Mouse (Mus musculus) spleen, adult 2 months (tissue): ENCODE results near the gene Gpr19. TPM values are rescaled to one million over a fixed set of nuclear protein-coding genes. Genes with fewer than 3 reads are reported as not detected.

ENCODE experiments used
- DNase-seq, 2 experiments: peaks; one replicate each; pipeline versions ENCODE4 v3.0.0 to v3.0.0-alpha.2; 2012 to 2021; ENCODE audit warnings: low spot score in 2 of 2, low read depth in 1 of 2
- H3K27ac ChIP-seq: fragments of 200-500 bp; 2 replicates; pipeline ENCODE4 v1.5.1; 2012; ENCODE audit warnings: low read length, inconsistent platforms; ENCODE audit not compliant: insufficient read depth
- H3K27me3 ChIP-seq: fragments of 200-500 bp; 2 replicates; pipeline ENCODE4 v1.6.1; 2012; ENCODE audit warnings: mild to moderate bottlenecking, moderate library complexity, low read length, inconsistent platforms; ENCODE audit not compliant: control insufficient read depth, insufficient read depth
- H3K36me3 ChIP-seq: fragments of 200-500 bp; 2 replicates; pipeline ENCODE4 v1.6.1; 2012; ENCODE audit warnings: mild to moderate bottlenecking, low read length, inconsistent platforms; ENCODE audit not compliant: control insufficient read depth, insufficient read depth
- H3K4me1 ChIP-seq: fragments of 200-500 bp; 2 replicates; pipeline ENCODE4 v1.6.1; 2011; ENCODE audit warnings: inconsistent platforms; ENCODE audit not compliant: control insufficient read depth, insufficient read depth, insufficient read length
- H3K4me3 ChIP-seq: fragments of 200-500 bp; 2 replicates; pipeline ENCODE4 v1.5.1; 2011; ENCODE audit warnings: mild to moderate bottlenecking, inconsistent platforms; ENCODE audit not compliant: insufficient read depth, insufficient read length; ENCODE audit errors: extremely low read depth
- CTCF ChIP-seq: fragments of 200-500 bp; IDR thresholded peaks from 2 replicates; pipeline ENCODE4 v1.5.1; 2011; ENCODE audit warnings: mild to moderate bottlenecking, inconsistent platforms; ENCODE audit not compliant: insufficient read depth, insufficient read length, insufficient replicate concordance; ENCODE audit errors: extremely low read depth
- POLR2A ChIP-seq: fragments of 200-500 bp; IDR thresholded peaks from 2 replicates; pipeline ENCODE4 v1.6.1; 2011; ENCODE audit warnings: low read depth, low read length, inconsistent platforms
- WGBS: fragments of 180-500 bp; shearing (Covaris S2); methylation state at CpG from one replicate; pipeline ENCODE4 v1.1.7; 2018; 5-methylcytosine and 5-hydroxymethylcytosine counted together
- polyA plus RNA-seq: library from polyadenylated mRNA; depleted of rRNA; stranded (reverse); fragments of >200 nt; gene quantifications from 2 replicates; pipeline ENCODE4 v1.2.3, GENCODE M21; 2012

The Gpr19 gene
- polyA plus RNA-seq, 1 experiment = 6.4 TPM

GRCm38 (mm10) chr6:134876795-134877194 is 21.6 kb downstream of the Gpr19 start:
- Histone ChIP-seq H3K4me3 (no peak overlapping the region), H3K36me3 (0 out of 2 replicates have a peak, but pooled peaks cover 2% of the 10 kb centered on the region), H3K4me1 (no peaks in the 10 kb centered on the region), H3K27me3 (no peaks in the 10 kb centered on the region), H3K27ac (no peak overlapping the region)
- 63% methylated on average over 6 of the region's 6 CpGs for WGBS
- TF ChIP-seq POLR2A = no peak
- peak; percentile 27; the same call in 1 of the 2 replicates for TF ChIP-seq CTCF
- DNase-seq = peak in 1 of 2 experiments; percentile 30

- no peak overlapping the region for H3K27ac ChIP-seq
- H3K4me3 ChIP-seq = no peak overlapping the region
- no peak for DNase-seq
- no peak for TF ChIP-seq POLR2A
- no peak for TF ChIP-seq CTCF
- no peaks in the 10 kb centered on the region for H3K4me1 ChIP-seq
- H3K27me3 ChIP-seq = no peaks in the 10 kb centered on the region
- 82% methylated on average over 2 of the region's 2 CpGs for WGBS
- peaks cover 3% of the 10 kb centered on the region; the same call in 1 of the 2 replicates for H3K36me3 ChIP-seq
Measured at GRCm38 (mm10) chr6:134873018-134873417, 25.4 kb downstream of the Gpr19 start.

- TF ChIP-seq CTCF = no peak
- peaks cover 3% of the 10 kb centered on the region; the same call in 1 of the 2 replicates for H3K36me3 ChIP-seq
- no peak overlapping the region for H3K27ac ChIP-seq
- DNase-seq = no peak
- H3K4me1 ChIP-seq = no peaks in the 10 kb centered on the region
- H3K27me3 ChIP-seq = no peaks in the 10 kb centered on the region
- WGBS = 95% methylated on average over 2 of the region's 2 CpGs
- no peak overlapping the region for H3K4me3 ChIP-seq
Measured at GRCm38 (mm10) chr6:134872236-134872635, 26.1 kb downstream of the Gpr19 start.

GRCm38 (mm10) chr6:134870887-134871286 is 27.5 kb downstream of the Gpr19 start:
- H3K36me3 ChIP-seq = peaks cover 3% of the 10 kb centered on the region; the same call in 1 of the 2 replicates
- no peak overlapping the region for H3K27ac ChIP-seq
- no peak for TF ChIP-seq POLR2A
- no peak for TF ChIP-seq CTCF
- no peak overlapping the region for H3K4me3 ChIP-seq
- no peaks in the 10 kb centered on the region for H3K27me3 ChIP-seq
- WGBS = 81% methylated on average over 4 of the region's 4 CpGs
- DNase-seq = no peak
- no peaks in the 10 kb centered on the region for H3K4me1 ChIP-seq

GRCm38 (mm10) chr6:134870209-134870742 is 28.1 kb downstream of the Gpr19 start:
- WGBS = 88% methylated on average over 12 of the region's 12 CpGs
- no peak for DNase-seq
- H3K27ac ChIP-seq = no peak overlapping the region
- H3K4me3 ChIP-seq = no peak overlapping the region
- no peak for TF ChIP-seq CTCF
- TF ChIP-seq POLR2A = no peak
- H3K36me3 ChIP-seq = peaks cover 2% of the 10 kb centered on the region; the same call in 1 of the 2 replicates
- no peaks in the 10 kb centered on the region for H3K4me1 ChIP-seq
- H3K27me3 ChIP-seq = no peaks in the 10 kb centered on the region

GRCm38 (mm10) chr6:134867325-134867724 is 31.1 kb downstream of the Gpr19 start:
- TF ChIP-seq POLR2A = no peak
- H3K27ac ChIP-seq = no peak overlapping the region
- DNase-seq = no peak
- H3K27me3 ChIP-seq = no peaks in the 10 kb centered on the region
- peaks cover 2% of the 10 kb centered on the region; the same call in 1 of the 2 replicates for H3K36me3 ChIP-seq
- H3K4me3 ChIP-seq = no peak overlapping the region
- H3K4me1 ChIP-seq = peaks cover 3% of the 10 kb centered on the region; the same call in 1 of the 2 replicates
- 91% methylated on average over 3 of the region's 3 CpGs for WGBS

GRCm38 (mm10) chr6:134866113-134866512 is 32.3 kb downstream of the Gpr19 start:
- Histone ChIP-seq H3K4me1 (peaks cover 3% of the 10 kb centered on the region; the same call in 1 of the 2 replicates), H3K27ac (no peak overlapping the region), H3K36me3 (peaks cover 2% of the 10 kb centered on the region; the same call in 1 of the 2 replicates), H3K27me3 (no peaks in the 10 kb centered on the region), H3K4me3 (no peak overlapping the region)
- DNase-seq = no peak
- TF ChIP-seq POLR2A = no peak
- TF ChIP-seq CTCF = no peak
- 93% methylated on average over 7 of the region's 7 CpGs for WGBS
